8 mouse cellular contexts compared by ENCODE assay signal in genomic region chr11:62746001-62746533, GRCm38 (mm10). TPM values are rescaled to one million over a fixed set of nuclear protein-coding genes. Genes with fewer than 3 reads are reported as not detected.
DNase-seq lines count a peak whose midpoint lies in the region; ATAC-seq lines count a peak whose summit lies in the region.

No protein-coding gene starts in this region.

- H3K4me3 ChIP-seq in hindbrain, embryonic 13.5 days = peak overlapping the region; percentile 44
- H3K4me3 ChIP-seq in lung, embryonic 16.5 days (ENCODE audit: low read length) = peak overlapping the region; percentile 45

- H3K36me3 ChIP-seq in hindbrain, embryonic 13.5 days = no peaks in the 10 kb centered on the region
- H3K36me3 ChIP-seq in lung, embryonic 16.5 days (ENCODE audit: control insufficient read depth, insufficient read depth, low read length) = no peaks in the 10 kb centered on the region

- peak overlapping the region; percentile 57 for H3K4me2 ChIP-seq in hindbrain, embryonic 13.5 days
- peak overlapping the region; percentile 76 for H3K4me2 ChIP-seq in lung, embryonic 16.5 days (ENCODE audit: low read depth, low read length)

- DNase-seq in Muller cell, postnatal 12 days (ENCODE audit: inconsistent ontology term) = peak; percentile 77
- DNase-seq in cerebellum, postnatal 10 days = peak; percentile 81 to 82
- DNase-seq in frontal cortex, postnatal 25 days (ENCODE audit: low spot score in 2 of 2) = peak; percentile 43 to 57
- DNase-seq in layer of hippocampus, postnatal 14 days (ENCODE audit: low spot score in 2 of 2) = peak; percentile 51 to 52
- peak; percentile 54 for DNase-seq in retina, adult 2 months (ENCODE audit: low read depth, low spot score)
- peak; percentile 90 for DNase-seq in thymus, postnatal 4 days

- no peak overlapping the region for H3K27ac ChIP-seq in hindbrain, embryonic 13.5 days
- H3K27ac ChIP-seq in lung, embryonic 16.5 days (ENCODE audit: low read length) = no peak overlapping the region

- ATAC-seq in hindbrain, embryonic 13.5 days (ENCODE audit: low FRiP score) = peak; percentile 79
- ATAC-seq in lung, embryonic 16.5 days (ENCODE audit: low read depth) = peak; percentile 77; the same call in 1 of the 2 replicates

- peaks cover 10% of the 10 kb centered on the region; the same call in 1 of the 2 replicates for H3K4me1 ChIP-seq in hindbrain, embryonic 13.5 days (replicated peaks)
- H3K4me1 ChIP-seq in lung, embryonic 16.5 days (replicated peaks; ENCODE audit: control insufficient read depth, insufficient read depth, low read length) = peaks cover 11% of the 10 kb centered on the region

- peaks cover 9% of the 10 kb centered on the region for H3K27me3 ChIP-seq in hindbrain, embryonic 13.5 days
- H3K27me3 ChIP-seq in lung, embryonic 16.5 days (ENCODE audit: control insufficient read depth, insufficient read depth, low read depth, low read length) = peaks cover 6% of the 10 kb centered on the region

- peak overlapping the region; percentile 58 for H3K9ac ChIP-seq in hindbrain, embryonic 13.5 days
- H3K9ac ChIP-seq in lung, embryonic 16.5 days (ENCODE audit: low read length) = no peak overlapping the region

- WGBS in hindbrain, embryonic 13.5 days = 3% methylated on average over 27 of the region's 27 CpGs
- 3% methylated on average over 27 of the region's 27 CpGs for WGBS in lung, embryonic 16.5 days

- H3K9me3 ChIP-seq in hindbrain, embryonic 13.5 days = no peaks in the 10 kb centered on the region
- H3K9me3 ChIP-seq in lung, embryonic 16.5 days (ENCODE audit: control insufficient read depth, low read length) = no peaks in the 10 kb centered on the region

RNA-seq across cellular contexts. Expression of gene Gm10428, which starts 6.8 kb away (rescaled TPM):
- polyA plus RNA-seq in hindbrain, embryonic 13.5 days (2015; fragmentation: Nextera tagmentation; extraction: Ambion mirVana) = not detected in 2 replicates
- not detected for total RNA-seq in layer of hippocampus, postnatal 14 days (2021)
- polyA plus RNA-seq in lung, embryonic 16.5 days (2015; fragmentation: Nextera tagmentation; extraction: Ambion mirVana) = not detected in 2 replicates

RNA-seq across cellular contexts. Expression of gene Zfp287, which starts 14.4 kb away (rescaled TPM):
- 21.0 and 21.3 TPM in 2 replicates for polyA plus RNA-seq in hindbrain, embryonic 13.5 days (2015; fragmentation: Nextera tagmentation; extraction: Ambion mirVana)
- 10 to 100 TPM; 15.2 to 16.7 TPM for total RNA-seq in layer of hippocampus, postnatal 14 days (2021)
- 5.4 and 5.8 TPM in 2 replicates for polyA plus RNA-seq in lung, embryonic 16.5 days (2015; fragmentation: Nextera tagmentation; extraction: Ambion mirVana)

RNA-seq across cellular contexts. Expression of gene Zfp286, which starts 43.2 kb away (rescaled TPM):
- 29.0 and 32.8 TPM in 2 replicates for polyA plus RNA-seq in hindbrain, embryonic 13.5 days (2015; fragmentation: Nextera tagmentation; extraction: Ambion mirVana)
- 10 to 100 TPM; 21.3 to 21.5 TPM for total RNA-seq in layer of hippocampus, postnatal 14 days (2021)
- 14.8 and 14.9 TPM in 2 replicates for polyA plus RNA-seq in lung, embryonic 16.5 days (2015; fragmentation: Nextera tagmentation; extraction: Ambion mirVana)
